ENCODE assay signal across 8 mouse cellular contexts in genomic region chr3:105960700-105961099, GRCm38 (mm10). TPM values are rescaled to one million over a fixed set of nuclear protein-coding genes. Genes with fewer than 3 reads are reported as not detected.
DNase-seq lines count a peak whose midpoint lies in the region; ATAC-seq and TF ChIP-seq lines count a peak whose summit lies in the region.

No protein-coding gene starts in this region.

- 95% methylated on average over 2 of the region's 2 CpGs for WGBS in heart, postnatal 0 days
- 88% methylated on average over 2 of the region's 2 CpGs for WGBS in liver, embryonic 13.5 days (ENCODE audit: insufficient replicate concordance)

- peak; percentile 37 for TF ChIP-seq CTCF in left cerebral cortex, adult 2 months (IDR thresholded peaks at IDR 0.05)
- TF ChIP-seq CTCF in heart, postnatal 0 days (IDR thresholded peaks at IDR 0.05; ENCODE audit: low read depth), result peak; percentile 30

- no peak for ATAC-seq in heart, postnatal 0 days (ENCODE audit: insufficient read depth, low read depth)
- ATAC-seq in liver, embryonic 13.5 days (ENCODE audit: low read depth), result no peak
- no peak for ATAC-seq in frontal cortex, adult (ENCODE audit: low TSS enrichment)

- peaks cover 45% of the 10 kb centered on the region for H3K36me3 ChIP-seq in heart, postnatal 0 days (replicated peaks; ENCODE audit: control insufficient read depth, insufficient read depth, low read length)
- peaks cover 63% of the 10 kb centered on the region for H3K36me3 ChIP-seq in liver, embryonic 13.5 days

- H3K9ac ChIP-seq in heart, postnatal 0 days (replicated peaks; ENCODE audit: low read depth, low read length), result no peak overlapping the region
- H3K9ac ChIP-seq in liver, embryonic 13.5 days, result 0 out of 2 replicates have a peak overlapping the region, but pooled peaks have one; percentile 95

- H3K4me3 ChIP-seq in left cerebral cortex, adult 2 months, result no peak overlapping the region
- H3K4me3 ChIP-seq in heart, postnatal 0 days (ENCODE audit: low read depth, low read length), result no peak overlapping the region
- peak overlapping the region; percentile 96 for H3K4me3 ChIP-seq in liver, embryonic 13.5 days (replicated peaks)

- no peak for TF ChIP-seq EP300 in heart, postnatal 0 days (IDR thresholded peaks at IDR 0.05; ENCODE audit: low read depth)

- no peaks in the 10 kb centered on the region for H3K9me3 ChIP-seq in heart, postnatal 0 days (replicated peaks; ENCODE audit: control insufficient read depth, low read length)
- no peaks in the 10 kb centered on the region for H3K9me3 ChIP-seq in liver, embryonic 13.5 days (replicated peaks)

- H3K4me1 ChIP-seq in heart, postnatal 0 days (ENCODE audit: control insufficient read depth, insufficient read depth), result peaks cover 32% of the 10 kb centered on the region
- H3K4me1 ChIP-seq in liver, embryonic 13.5 days (replicated peaks), result peaks cover 48% of the 10 kb centered on the region

- intact Hi-C loops in left cerebral cortex, adult 2 months (cut with DNase I), result no loop called here

- H3K4me2 ChIP-seq in heart, postnatal 0 days (ENCODE audit: low read depth, low read length), result 0 out of 2 replicates have a peak overlapping the region, but pooled peaks have one; percentile 92
- peak overlapping the region; percentile 95 for H3K4me2 ChIP-seq in liver, embryonic 13.5 days

- H3K27ac ChIP-seq in left cerebral cortex, adult 2 months, result no peak overlapping the region
- H3K27ac ChIP-seq in heart, postnatal 0 days (ENCODE audit: low read depth), result no peak overlapping the region
- H3K27ac ChIP-seq in liver, embryonic 13.5 days, result no peak overlapping the region

- H3K27me3 ChIP-seq in heart, postnatal 0 days (ENCODE audit: control insufficient read depth, insufficient read depth, low read length), result no peaks in the 10 kb centered on the region
- no peaks in the 10 kb centered on the region for H3K27me3 ChIP-seq in liver, embryonic 13.5 days

- DNase-seq in left cerebral cortex, adult 2 months (ENCODE audit: extremely low spot score in 1 of 2, low spot score in 2 of 2), result no peak
- no peak for DNase-seq in left cerebral cortex, adult 11 months (ENCODE audit: low spot score)
- peak; percentile 67 for DNase-seq in R1 (ENCODE audit: low read depth, low spot score)
- DNase-seq in heart, postnatal 0 days (ENCODE audit: low spot score), result no peak
- peak; percentile 4 for DNase-seq in liver, embryonic 13.5 days
- DNase-seq in gastrocnemius, postnatal 25 days, result no peak
- DNase-seq in cerebellum, postnatal 36 days, result no peak

RNA-seq across cellular contexts. Expression of gene Atp5f1, which starts 0.8 kb away (rescaled TPM):
- 100 to 1,000 TPM; 228 to 249 TPM for total RNA-seq in left cerebral cortex, adult 2 months (2021)
- total RNA-seq in heart, postnatal 0 days (2014; rRNA removed; ENCODE audit: low replicate concordance), result 751 and 784 TPM in 2 replicates
- polyA plus RNA-seq in heart, postnatal 0 days (2015; fragmentation: Nextera tagmentation; extraction: Ambion mirVana), result 1,577 and 1,647 TPM in 2 replicates
- 392 and 451 TPM in 2 replicates for polyA plus RNA-seq in liver, embryonic 13.5 days (2015; fragmentation: Nextera tagmentation; extraction: Ambion mirVana)
- total RNA-seq in gastrocnemius, postnatal 25 days (2021), result 100 to 1,000 TPM; 671 to 699 TPM

RNA-seq across cellular contexts. Expression of gene Wdr77, which starts 1.5 kb away (rescaled TPM):
- total RNA-seq in left cerebral cortex, adult 2 months (2021), result 10 to 100 TPM; 50.1 to 50.2 TPM
- 54.8 and 63.0 TPM in 2 replicates for total RNA-seq in heart, postnatal 0 days (2014; rRNA removed; ENCODE audit: low replicate concordance)
- polyA plus RNA-seq in heart, postnatal 0 days (2015; fragmentation: Nextera tagmentation; extraction: Ambion mirVana), result 57.5 and 63.1 TPM in 2 replicates
- polyA plus RNA-seq in liver, embryonic 13.5 days (2015; fragmentation: Nextera tagmentation; extraction: Ambion mirVana), result 65.8 and 69.1 TPM in 2 replicates
- total RNA-seq in gastrocnemius, postnatal 25 days (2021), result 10 to 100 TPM; 26.8 to 27.2 TPM

RNA-seq across cellular contexts. Expression of gene Ovgp1, which starts 12.8 kb away (rescaled TPM):
- total RNA-seq in left cerebral cortex, adult 2 months (2021), result 1 to 10 TPM; 2.6 to 2.7 TPM
- total RNA-seq in heart, postnatal 0 days (2014; rRNA removed; ENCODE audit: low replicate concordance), result 0.57 and 0.70 TPM in 2 replicates
- polyA plus RNA-seq in heart, postnatal 0 days (2015; fragmentation: Nextera tagmentation; extraction: Ambion mirVana), result 0.53 and 0.58 TPM in 2 replicates
- 0.71 and 1.3 TPM in 2 replicates for polyA plus RNA-seq in liver, embryonic 13.5 days (2015; fragmentation: Nextera tagmentation; extraction: Ambion mirVana)
- under 1 TPM; 0.51 to 0.64 TPM for total RNA-seq in gastrocnemius, postnatal 25 days (2021)

RNA-seq across cellular contexts. Expression of gene I830077J02Rik, which starts 28.2 kb away (rescaled TPM):
- total RNA-seq in left cerebral cortex, adult 2 months (2021), result 1 to 10 TPM in 1 of 2 experiments, under 1 TPM in 1; 0.84 to 1.5 TPM
- total RNA-seq in heart, postnatal 0 days (2014; rRNA removed; ENCODE audit: low replicate concordance), result 0.04 TPM in 1 of 2 replicates, not detected in the other
- polyA plus RNA-seq in heart, postnatal 0 days (2015; fragmentation: Nextera tagmentation; extraction: Ambion mirVana), result 0.82 and 0.88 TPM in 2 replicates
- polyA plus RNA-seq in liver, embryonic 13.5 days (2015; fragmentation: Nextera tagmentation; extraction: Ambion mirVana), result 2.1 and 3.8 TPM in 2 replicates
- under 1 TPM; 0.28 to 0.64 TPM for total RNA-seq in gastrocnemius, postnatal 25 days (2021)

RNA-seq across cellular contexts. Expression of gene Pifo, which starts 53.7 kb away (rescaled TPM):
- total RNA-seq in left cerebral cortex, adult 2 months (2021), result under 1 TPM in 1 of 2 experiments, not detected in 1; 0.79 TPM
- not detected in 2 replicates for total RNA-seq in heart, postnatal 0 days (2014; rRNA removed; ENCODE audit: low replicate concordance)
- 0.40 TPM in 1 of 2 replicates, not detected in the other for polyA plus RNA-seq in heart, postnatal 0 days (2015; fragmentation: Nextera tagmentation; extraction: Ambion mirVana)
- not detected in 2 replicates for polyA plus RNA-seq in liver, embryonic 13.5 days (2015; fragmentation: Nextera tagmentation; extraction: Ambion mirVana)
- total RNA-seq in gastrocnemius, postnatal 25 days (2021), result not detected

Comparison
In these comparisons a context has a peak if more than half of its experiments do, and no peak if none do; other contexts are left out.
1. DNase-seq: peak in R1 (single experiment) and liver, embryonic 13.5 days (single experiment); none in left cerebral cortex, adult 2 months (0 of 2), left cerebral cortex, adult 11 months (single experiment), heart, postnatal 0 days (single experiment), gastrocnemius, postnatal 25 days (single experiment) and cerebellum, postnatal 36 days (0 of 2).